Mouse (Mus musculus): Measurements from ENCODE around the gene Tle6.
"Not testable (repeated sequence)": the region's sequence is repeated elsewhere in the genome, so short reads cannot be mapped to it uniquely, and the experiment has no call there.

Tle6 gene

GRCm38 (mm10) chr10:81600738-81601203 is at the start of gene Tle6:
TSS of gene Tle6 (minus strand) at chr10:81601073.
- peak; percentile 90 to 93 for DNase-seq (ENCODE audit: low spot score in 2 of 2)

GRCm38 (mm10) chr10:81648803-81649775 is 48.2 kb upstream of the Tle6 start, which contains the start of gene Gm10778:
TSS of gene Gm10778 (plus strand) at chr10:81649059.
- DNase-seq (ENCODE audit: low spot score in 2 of 2): peak; percentile 78 to 81

- no peak for DNase-seq (ENCODE audit: low spot score in 2 of 2)
Observed at GRCm38 (mm10) chr10:81646015-81646555, 45.2 kb upstream of the Tle6 start.

GRCm38 (mm10) chr10:81645391-81645790 is 44.5 kb upstream of the Tle6 start:
- DNase-seq (ENCODE audit: low spot score in 2 of 2): no peak

GRCm38 (mm10) chr10:81644716-81645115 is 43.8 kb upstream of the Tle6 start:
- no peak for DNase-seq (ENCODE audit: low spot score in 2 of 2)

- DNase-seq (ENCODE audit: low spot score in 2 of 2): no peak
Observed at GRCm38 (mm10) chr10:81644162-81644561, 43.3 kb upstream of the Tle6 start.

- peak; percentile 91 to 96 for DNase-seq (ENCODE audit: low spot score in 2 of 2)
Observed at GRCm38 (mm10) chr10:81643449-81644055, 42.7 kb upstream of the Tle6 start.

GRCm38 (mm10) chr10:81642648-81643448 is 42.0 kb upstream of the Tle6 start:
- DNase-seq (ENCODE audit: low spot score in 2 of 2): no peak

- DNase-seq (ENCODE audit: low spot score in 2 of 2): no peak
Observed at GRCm38 (mm10) chr10:81641978-81642647, 41.2 kb upstream of the Tle6 start.

- DNase-seq (ENCODE audit: low spot score in 2 of 2): peak in 1 of 2 experiments; percentile 0
Observed at GRCm38 (mm10) chr10:81641566-81641965, 40.7 kb upstream of the Tle6 start.

GRCm38 (mm10) chr10:81640825-81641224 is 40.0 kb upstream of the Tle6 start:
- not testable (repeated sequence) for DNase-seq (ENCODE audit: low spot score in 2 of 2)

GRCm38 (mm10) chr10:81638101-81638500 is 37.2 kb upstream of the Tle6 start:
- no peak for DNase-seq (ENCODE audit: low spot score in 2 of 2)

- no peak for DNase-seq (ENCODE audit: low spot score in 2 of 2)
Observed at GRCm38 (mm10) chr10:81636338-81636737, 35.5 kb upstream of the Tle6 start.

GRCm38 (mm10) chr10:81633253-81634099 is 32.6 kb upstream of the Tle6 start:
- DNase-seq (ENCODE audit: low spot score in 2 of 2): peak; percentile 77 to 83

GRCm38 (mm10) chr10:81628390-81628789 is 27.5 kb upstream of the Tle6 start, which contains the start of gene Ankrd24:
TSS of gene Ankrd24 (plus strand) at chr10:81628540.
- no peak for DNase-seq (ENCODE audit: low spot score in 2 of 2)

GRCm38 (mm10) chr10:81627836-81628220 is 27.0 kb upstream of the Tle6 start:
- no peak for DNase-seq (ENCODE audit: low spot score in 2 of 2)

GRCm38 (mm10) chr10:81626994-81627835 is 26.3 kb upstream of the Tle6 start, which contains the start of gene Sirt6:
TSS of gene Sirt6 (minus strand) at chr10:81627797.
- DNase-seq (ENCODE audit: low spot score in 2 of 2): peak; percentile 84 to 91

- DNase-seq (ENCODE audit: low spot score in 2 of 2): no peak
Observed at GRCm38 (mm10) chr10:81626101-81626993, 25.5 kb upstream of the Tle6 start.

Measured in urinary bladder, postnatal 36 days (tissue).